Mouse (Mus musculus) hindbrain, postnatal 0 days (tissue): Measurements from ENCODE around the gene Tnrc6a. TPM values are rescaled to one million over a fixed set of nuclear protein-coding genes. Genes with fewer than 3 reads are reported as not detected.
A peak's percentile ranks its signal among the peaks of the same experiment; 100 is the strongest.

Experiments
- ATAC-seq: fragments of 200-750 bp; cut with Nextera tagmentation; 2 replicates; pipeline ENCODE4 v1.8.0; 2017; ENCODE audit warnings: mild to moderate bottlenecking, moderate TSS enrichment, moderate library complexity
- DNase-seq: peaks from one replicate; pipeline ENCODE4 v3.0.0-alpha.2; 2015; ENCODE audit warnings: low spot score
- H3K27ac ChIP-seq: fragments of 300-500 bp; sonication (generic); 2 replicates; pipeline ENCODE4 v1.5.1; 2014; ENCODE audit warnings: mild to moderate bottlenecking
- H3K27me3 ChIP-seq: fragments of 300-500 bp; sonication (generic); 2 replicates; pipeline ENCODE4 v1.6.1; 2014; ENCODE audit warnings: low read length, mixed read lengths; ENCODE audit not compliant: insufficient read depth
- H3K36me3 ChIP-seq: fragments of 300-500 bp; sonication (generic); 2 replicates; pipeline ENCODE4 v1.6.1; 2014; ENCODE audit warnings: low read length, mixed read lengths; ENCODE audit not compliant: insufficient read depth
- H3K4me1 ChIP-seq: fragments of 300-500 bp; sonication (generic); 2 replicates; pipeline ENCODE4 v1.6.1; 2014; ENCODE audit warnings: antibody characterized with exemption, low read length, mixed read lengths; ENCODE audit not compliant: insufficient read depth
- H3K4me2 ChIP-seq: fragments of 300-500 bp; sonication (generic); 2 replicates; pipeline ENCODE4 v1.6.1; 2014; ENCODE audit warnings: low read depth, mild to moderate bottlenecking, low read length, moderate library complexity, mixed read lengths
- H3K4me3 ChIP-seq: fragments of 300-500 bp; sonication (generic); 2 replicates; pipeline ENCODE4 v1.5.1; 2014; ENCODE audit warnings: low read length
- H3K9ac ChIP-seq: fragments of 300-500 bp; sonication (generic); replicated peaks from 2 replicates; pipeline ENCODE4 v1.6.1; 2014; ENCODE audit warnings: mild to moderate bottlenecking, low read length, moderate library complexity, mixed read lengths
- H3K9me3 ChIP-seq: fragments of 300-500 bp; sonication (generic); 2 replicates; pipeline ENCODE4 v1.6.1; 2016; ENCODE audit warnings: low read length, mixed read lengths
- CTCF ChIP-seq: IDR thresholded peaks from 2 replicates; pipeline ENCODE4 v1.5.1; 2016; ENCODE audit warnings: antibody characterized with exemption, control low read depth, low read depth
- WGBS: fragments of 180-500 bp; shearing (Covaris S2); extraction: QIAGEN DNeasy Blood & Tissue Kit; methylation state at CpG from one replicate; pipeline ENCODE4 v1.1.7; 2014; 5-methylcytosine and 5-hydroxymethylcytosine counted together
- polyA plus RNA-seq: library from polyadenylated mRNA; unstranded; fragments of >200 nt; fragmentation: Nextera tagmentation; extraction: Ambion mirVana; gene quantifications from 2 replicates; pipeline ENCODE4 v1.2.1, GENCODE M21; 2015
- total RNA-seq: library from RNA; depleted of rRNA; stranded (reverse); fragments of >200 nt; gene quantifications from 2 replicates; pipeline ENCODE4 v1.2.3, GENCODE M21; 2014

The Tnrc6a gene
- total and polyA plus RNA-seq, 2 experiments from 2014 or later = 48.5 to 62.1 TPM

- Histone ChIP-seq H3K4me2 (no peak overlapping the region), H3K27me3 (no peaks in the 10 kb centered on the region), H3K4me3 (no peak overlapping the region), H3K9ac (no peak overlapping the region), H3K36me3 (no peaks in the 10 kb centered on the region), H3K9me3 (no peaks in the 10 kb centered on the region), H3K27ac (no peak overlapping the region), H3K4me1 (no peaks in the 10 kb centered on the region)
- TF ChIP-seq CTCF = no peak
- ATAC-seq (no peak), DNase-seq (peak; percentile 10)
- 60% methylated on average over 13 of the region's 13 CpGs for WGBS
Measured at GRCm38 (mm10) chr7:123108058-123109055, 15.3 kb upstream of the Tnrc6a start.

GRCm38 (mm10) chr7:123109361-123110000 is 14.2 kb upstream of the Tnrc6a start:
- H3K4me1 ChIP-seq = no peaks in the 10 kb centered on the region
- 90% methylated on average over 7 of the region's 7 CpGs for WGBS
- H3K4me3 ChIP-seq = no peak overlapping the region
- H3K27ac ChIP-seq = no peak overlapping the region
- ATAC-seq (no peak), DNase-seq (no peak)
- no peaks in the 10 kb centered on the region for H3K9me3 ChIP-seq
- no peak overlapping the region for H3K4me2 ChIP-seq
- TF ChIP-seq CTCF = no peak
- H3K9ac ChIP-seq = no peak overlapping the region
- no peaks in the 10 kb centered on the region for H3K36me3 ChIP-seq
- no peaks in the 10 kb centered on the region for H3K27me3 ChIP-seq

GRCm38 (mm10) chr7:123110135-123110534 is 13.6 kb upstream of the Tnrc6a start:
- Histone ChIP-seq H3K4me1 (no peaks in the 10 kb centered on the region), H3K9ac (no peak overlapping the region), H3K27ac (no peak overlapping the region), H3K9me3 (no peaks in the 10 kb centered on the region), H3K4me2 (no peak overlapping the region), H3K27me3 (no peaks in the 10 kb centered on the region), H3K4me3 (no peak overlapping the region), H3K36me3 (no peaks in the 10 kb centered on the region)
- no peak for ATAC-seq
- no peak for TF ChIP-seq CTCF
- DNase-seq = no peak
- 77% methylated on average over 3 of the region's 3 CpGs for WGBS

GRCm38 (mm10) chr7:123113590-123113989 is 10.1 kb upstream of the Tnrc6a start:
- WGBS = 93% methylated on average over 6 of the region's 6 CpGs
- no peaks in the 10 kb centered on the region for H3K27me3 ChIP-seq
- no peak overlapping the region for H3K4me2 ChIP-seq
- no peaks in the 10 kb centered on the region for H3K9me3 ChIP-seq
- H3K4me1 ChIP-seq = no peaks in the 10 kb centered on the region
- ATAC-seq (no peak), DNase-seq (no peak)
- no peak overlapping the region for H3K27ac ChIP-seq
- no peaks in the 10 kb centered on the region for H3K36me3 ChIP-seq
- no peak overlapping the region for H3K4me3 ChIP-seq
- no peak for TF ChIP-seq CTCF
- no peak overlapping the region for H3K9ac ChIP-seq

GRCm38 (mm10) chr7:123116799-123117198 is 6.9 kb upstream of the Tnrc6a start:
- Histone ChIP-seq H3K9ac (no peak overlapping the region), H3K4me3 (no peak overlapping the region), H3K9me3 (no peaks in the 10 kb centered on the region), H3K4me2 (no peak overlapping the region), H3K27me3 (no peaks in the 10 kb centered on the region), H3K27ac (no peak overlapping the region), H3K36me3 (no peaks in the 10 kb centered on the region), H3K4me1 (no peaks in the 10 kb centered on the region)
- ATAC-seq = no peak
- WGBS = 84% methylated on average over 12 of the region's 12 CpGs
- no peak for DNase-seq
- TF ChIP-seq CTCF = no peak

GRCm38 (mm10) chr7:123117209-123117608 is 6.5 kb upstream of the Tnrc6a start:
- Histone ChIP-seq H3K9me3 (no peaks in the 10 kb centered on the region), H3K9ac (no peak overlapping the region), H3K4me2 (no peak overlapping the region), H3K36me3 (no peaks in the 10 kb centered on the region), H3K4me3 (no peak overlapping the region), H3K27ac (no peak overlapping the region), H3K27me3 (no peaks in the 10 kb centered on the region), H3K4me1 (no peaks in the 10 kb centered on the region)
- no peak for ATAC-seq
- no peak for DNase-seq
- no peak for TF ChIP-seq CTCF
- WGBS = 86% methylated on average over 4 of the region's 4 CpGs

- Histone ChIP-seq H3K9ac (no peak overlapping the region), H3K4me1 (no peaks in the 10 kb centered on the region), H3K9me3 (no peaks in the 10 kb centered on the region), H3K27me3 (no peaks in the 10 kb centered on the region), H3K27ac (no peak overlapping the region), H3K4me3 (no peak overlapping the region), H3K4me2 (no peak overlapping the region), H3K36me3 (no peaks in the 10 kb centered on the region)
- TF ChIP-seq CTCF = no peak
- ATAC-seq (no peak), DNase-seq (no peak)
- 86% methylated on average over 7 of the region's 7 CpGs for WGBS
Measured at GRCm38 (mm10) chr7:123120516-123120915, 3.2 kb upstream of the Tnrc6a start.
